Mouse (Mus musculus) olfactory bulb, adult 2 months (tissue): Measurements from ENCODE around the gene Snrpa1.

Experiments
- CTCF ChIP-seq: fragments of 200-500 bp; IDR thresholded peaks from 2 replicates; pipeline ENCODE4 v1.5.1; 2012; ENCODE audit warnings: low read depth, mild to moderate bottlenecking, low read length, moderate library complexity; ENCODE audit not compliant: insufficient read depth
- POLR2A ChIP-seq: fragments of 200-500 bp; IDR thresholded peaks from 2 replicates; pipeline ENCODE4 v1.6.1; 2012; ENCODE audit warnings: mild to moderate bottlenecking, low read depth, low read length, moderate library complexity; ENCODE audit not compliant: insufficient read depth

- TF ChIP-seq CTCF (no peak), POLR2A (no peak)
Measured at GRCm38 (mm10) chr7:66048446-66049230, 10.2 kb upstream of the Snrpa1 start.
